Mouse (Mus musculus): ENCODE measurements around the gene Tal1. TPM values are rescaled to one million over a fixed set of nuclear protein-coding genes. Genes with fewer than 3 reads are reported as not detected.

The Tal1 gene
- polyA plus RNA-seq, 1 experiment from 2014 or later, result 0.48 TPM

DNA sequence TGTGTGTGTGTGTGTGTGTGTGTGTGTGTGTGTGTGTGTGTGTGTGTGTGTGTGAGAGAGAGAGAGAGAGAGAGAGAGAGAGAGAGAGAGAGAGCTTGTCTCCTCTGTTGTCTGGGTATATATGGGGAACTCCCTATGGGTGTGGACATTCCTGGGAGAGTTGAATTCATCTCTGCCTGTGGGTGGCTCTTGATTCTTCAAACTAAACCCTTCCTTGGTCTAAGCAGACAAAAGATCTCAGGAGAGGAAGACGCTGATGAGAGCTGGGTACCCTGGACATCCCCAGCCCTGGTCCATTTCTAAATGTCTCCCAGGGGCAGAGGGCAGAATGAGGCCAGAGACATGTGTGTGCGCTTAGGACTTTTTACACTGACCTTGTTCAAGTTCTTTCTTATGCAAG is 37.8 kb downstream of the Tal1 start:
- Histone ChIP-seq H3K4me3 (no peak overlapping the region), H3K36me3 (no peaks in the 10 kb centered on the region), H3K4me2 (replicated peaks) (no peak overlapping the region), H3K27ac (replicated peaks) (no peak overlapping the region), H3K27me3 (peaks cover 27% of the 10 kb centered on the region), H3K9me3 (no peaks in the 10 kb centered on the region), H3K9ac (replicated peaks) (no peak overlapping the region), H3K4me1 (peaks cover 11% of the 10 kb centered on the region)
- 73% methylated on average over 2 of the region's 2 CpGs for WGBS
- no peak for ATAC-seq (replicated peaks)

GRCm38 (mm10) chr4:115095671-115096434 is 39.6 kb downstream of the Tal1 start:
- Histone ChIP-seq H3K4me1 (peaks cover 11% of the 10 kb centered on the region), H3K9ac (replicated peaks) (peak overlapping the region; percentile 38), H3K4me2 (replicated peaks) (peak overlapping the region; percentile 82), H3K9me3 (no peaks in the 10 kb centered on the region), H3K27ac (replicated peaks) (no peak overlapping the region), H3K36me3 (no peaks in the 10 kb centered on the region), H3K27me3 (peaks cover 27% of the 10 kb centered on the region), H3K4me3 (peak overlapping the region; percentile 42)
- under 1% methylated on average over 31 of the region's 31 CpGs for WGBS
- ATAC-seq (replicated peaks), result peak; percentile 62

DNA sequence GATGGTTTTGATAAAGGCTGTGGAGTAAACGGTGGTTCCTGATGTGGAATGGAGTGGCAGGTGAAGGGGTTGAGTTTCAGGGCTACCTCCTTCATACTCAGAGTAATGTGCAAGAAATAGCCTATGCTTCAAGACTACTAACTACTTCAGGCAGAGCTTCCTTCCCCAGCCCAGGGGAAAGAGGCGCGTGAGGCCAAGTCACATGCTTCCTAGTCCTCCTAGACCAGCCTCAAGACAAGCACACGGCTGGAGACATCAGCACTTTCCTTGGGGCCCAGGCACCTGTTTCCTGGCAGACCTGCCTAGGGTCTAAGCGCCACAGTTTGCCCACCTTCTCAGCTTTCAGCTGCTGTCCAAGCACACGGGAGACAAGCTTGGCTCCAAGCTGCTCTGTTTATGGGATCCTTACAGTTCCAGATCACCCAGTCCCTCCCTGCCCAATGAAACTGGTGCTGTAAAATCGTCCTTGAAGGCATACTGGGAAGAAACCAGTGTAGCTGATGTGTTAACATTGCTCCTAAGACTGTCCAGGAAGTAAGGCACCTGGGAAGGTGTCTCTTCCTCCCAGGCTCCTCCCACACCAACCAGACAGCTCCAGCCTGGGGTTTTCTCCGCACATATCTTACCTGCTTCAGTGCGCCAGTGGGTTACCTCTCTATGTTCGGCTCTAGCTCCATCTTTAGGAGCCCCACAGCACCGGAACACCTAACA is 40.4 kb downstream of the Tal1 start:
- Histone ChIP-seq H3K4me1 (peaks cover 11% of the 10 kb centered on the region), H3K27ac (replicated peaks) (no peak overlapping the region), H3K36me3 (no peaks in the 10 kb centered on the region), H3K9me3 (no peaks in the 10 kb centered on the region), H3K9ac (replicated peaks) (no peak overlapping the region), H3K27me3 (peaks cover 27% of the 10 kb centered on the region), H3K4me2 (replicated peaks) (peak overlapping the region; percentile 82; the same call in 1 of the 2 replicates), H3K4me3 (no peak overlapping the region)
- 17% methylated on average over 11 of the region's 11 CpGs for WGBS
- ATAC-seq (replicated peaks), result peak; percentile 30; the same call in 1 of the 2 replicates

DNA sequence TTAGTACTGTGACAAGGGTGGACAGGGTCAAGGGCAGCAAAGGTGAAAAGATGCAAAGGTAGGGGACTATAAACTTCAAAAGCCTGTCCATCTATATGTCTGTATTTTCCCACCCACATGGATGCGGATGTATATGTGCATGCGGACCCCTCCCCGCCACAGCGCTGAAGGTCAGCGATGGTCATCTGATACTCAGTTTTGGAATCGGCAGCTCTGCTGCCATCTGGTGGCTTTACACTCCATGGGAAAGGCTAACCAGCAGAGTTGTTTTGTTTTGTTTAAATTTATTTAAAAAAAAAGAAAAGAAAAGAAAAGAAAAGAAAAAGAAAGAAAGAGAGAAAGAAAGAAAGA is 40.9 kb downstream of the Tal1 start:
- ATAC-seq (replicated peaks), result no peak
- H3K36me3 ChIP-seq, result no peaks in the 10 kb centered on the region
- 1% methylated on average over 6 of the region's 6 CpGs for WGBS
- peaks cover 27% of the 10 kb centered on the region for H3K27me3 ChIP-seq
- H3K27ac ChIP-seq (replicated peaks), result no peak overlapping the region
- peaks cover 11% of the 10 kb centered on the region for H3K4me1 ChIP-seq
- no peak overlapping the region for H3K4me3 ChIP-seq
- H3K9ac ChIP-seq (replicated peaks), result no peak overlapping the region
- peak overlapping the region; percentile 21; the same call in 1 of the 2 replicates for H3K4me2 ChIP-seq (replicated peaks)
- H3K9me3 ChIP-seq, result no peaks in the 10 kb centered on the region

- no peak overlapping the region for H3K9ac ChIP-seq (replicated peaks)
- no peak overlapping the region for H3K27ac ChIP-seq (replicated peaks)
- H3K27me3 ChIP-seq, result peaks cover 9% of the 10 kb centered on the region; the same call in 1 of the 2 replicates
- WGBS, result 35% methylated on average over 6 of the region's 6 CpGs
- ATAC-seq (replicated peaks), result peak; percentile 76
- no peak overlapping the region for H3K4me2 ChIP-seq (replicated peaks)
- no peaks in the 10 kb centered on the region for H3K9me3 ChIP-seq
- no peak overlapping the region for H3K4me3 ChIP-seq
- no peaks in the 10 kb centered on the region for H3K36me3 ChIP-seq
- peaks cover 3% of the 10 kb centered on the region; the same call in 1 of the 2 replicates for H3K4me1 ChIP-seq
Measured at GRCm38 (mm10) chr4:115101682-115102081, 45.5 kb downstream of the Tal1 start.

GRCm38 (mm10) chr4:115103510-115103909 is 47.3 kb downstream of the Tal1 start:
- H3K9ac ChIP-seq (replicated peaks), result no peak overlapping the region
- 64% methylated on average over 4 of the region's 4 CpGs for WGBS
- H3K27me3 ChIP-seq, result no peaks in the 10 kb centered on the region
- H3K4me2 ChIP-seq (replicated peaks), result no peak overlapping the region
- H3K36me3 ChIP-seq, result no peaks in the 10 kb centered on the region
- no peak overlapping the region for H3K4me3 ChIP-seq
- H3K9me3 ChIP-seq, result no peaks in the 10 kb centered on the region
- no peaks in the 10 kb centered on the region for H3K4me1 ChIP-seq
- no peak for ATAC-seq (replicated peaks)
- H3K27ac ChIP-seq (replicated peaks), result no peak overlapping the region

DNA sequence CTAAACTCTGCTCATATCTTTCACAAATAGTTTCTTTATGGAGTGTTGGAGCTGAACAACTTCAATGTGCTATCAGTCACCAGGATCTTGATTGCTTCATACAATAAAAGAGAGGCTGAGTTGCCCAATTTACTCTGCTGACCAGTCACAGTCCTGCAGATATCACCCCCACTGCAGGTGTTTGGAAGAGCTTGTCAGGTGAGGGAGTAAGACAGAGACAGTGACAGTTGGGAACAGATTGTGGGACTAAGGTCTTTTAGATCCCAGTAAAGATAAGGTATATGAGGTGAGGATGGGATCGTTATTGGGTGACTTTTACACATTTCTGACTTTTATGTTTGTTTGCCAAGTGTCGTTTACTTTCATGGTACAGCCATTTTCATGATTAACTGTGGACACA is 54.9 kb downstream of the Tal1 start:
- Histone ChIP-seq H3K9me3 (no peaks in the 10 kb centered on the region), H3K4me1 (no peaks in the 10 kb centered on the region), H3K4me3 (no peak overlapping the region), H3K4me2 (replicated peaks) (no peak overlapping the region), H3K27ac (replicated peaks) (no peak overlapping the region), H3K36me3 (no peaks in the 10 kb centered on the region), H3K9ac (replicated peaks) (no peak overlapping the region), H3K27me3 (peaks cover 7% of the 10 kb centered on the region; the same call in 1 of the 2 replicates)
- no peak for ATAC-seq (replicated peaks)
- 87% methylated on average over 2 of the region's 2 CpGs for WGBS

DNA sequence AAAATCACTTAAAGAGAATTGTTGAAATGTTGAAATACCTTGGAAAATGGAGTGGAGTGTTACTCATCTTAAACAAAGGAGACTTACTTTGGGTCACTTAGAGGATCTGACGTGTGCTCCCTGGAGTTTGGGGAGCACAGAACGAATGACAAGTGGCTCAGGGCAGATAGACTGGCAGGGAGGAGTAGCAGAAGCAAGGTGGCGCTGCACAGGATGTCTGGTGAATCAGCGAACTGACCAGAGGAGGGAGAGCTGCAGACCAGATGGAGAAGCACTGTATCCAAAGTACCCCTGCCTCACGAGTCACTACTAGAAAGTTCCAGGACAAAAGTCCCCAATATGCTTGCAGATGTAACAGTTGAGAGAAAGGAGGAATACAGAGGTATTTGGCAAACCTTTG is 57.0 kb downstream of the Tal1 start:
- no peak for ATAC-seq (replicated peaks)
- Histone ChIP-seq H3K4me3 (no peak overlapping the region), H3K4me1 (no peaks in the 10 kb centered on the region), H3K27ac (replicated peaks) (no peak overlapping the region), H3K4me2 (replicated peaks) (no peak overlapping the region), H3K9me3 (no peaks in the 10 kb centered on the region), H3K36me3 (no peaks in the 10 kb centered on the region), H3K9ac (replicated peaks) (no peak overlapping the region), H3K27me3 (peaks cover 7% of the 10 kb centered on the region; the same call in 1 of the 2 replicates)
- 24% methylated on average over 5 of the region's 5 CpGs for WGBS

DNA sequence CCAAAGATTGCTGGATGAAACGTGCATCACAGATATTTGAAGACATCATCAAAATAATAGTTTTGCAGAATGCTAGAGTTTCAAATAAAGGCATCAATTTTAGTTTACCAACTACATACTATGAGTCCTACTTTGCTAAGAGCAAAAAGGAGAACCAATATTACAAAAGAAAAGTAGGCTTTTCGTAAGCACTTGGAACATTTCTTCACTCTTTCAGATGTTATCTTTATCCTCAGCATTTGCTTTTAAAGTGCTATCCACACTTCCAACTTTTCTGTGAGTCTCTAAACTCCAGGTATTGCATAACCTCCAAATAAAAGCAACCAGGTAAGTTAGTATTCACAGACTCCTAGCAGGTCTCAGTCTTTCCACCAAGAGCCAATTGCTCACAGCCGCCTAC is 63.4 kb downstream of the Tal1 start:
- no peak overlapping the region for H3K4me3 ChIP-seq

DNA sequence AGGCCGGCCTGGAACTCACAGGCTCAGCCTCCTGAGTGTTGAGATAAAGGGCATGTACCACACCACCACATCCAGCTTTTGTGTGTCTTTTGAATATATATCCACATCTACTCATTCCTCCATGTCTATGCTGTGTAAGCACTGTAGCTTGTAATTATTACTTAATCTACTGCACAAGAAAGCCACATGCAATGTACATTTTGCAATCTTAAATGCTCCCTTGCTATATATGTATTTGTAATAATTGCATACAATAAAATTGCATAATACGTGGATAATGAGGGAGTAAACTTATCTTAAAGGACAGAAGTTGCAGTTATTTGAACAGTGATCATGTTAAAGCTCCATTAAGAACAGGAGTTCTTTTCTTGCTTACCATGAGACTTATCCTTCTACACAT is 64.9 kb downstream of the Tal1 start:
- Histone ChIP-seq H3K27me3 (no peaks in the 10 kb centered on the region), H3K9ac (replicated peaks) (no peak overlapping the region), H3K4me3 (no peak overlapping the region), H3K4me1 (no peaks in the 10 kb centered on the region), H3K36me3 (no peaks in the 10 kb centered on the region), H3K4me2 (replicated peaks) (no peak overlapping the region), H3K27ac (replicated peaks) (no peak overlapping the region), H3K9me3 (no peaks in the 10 kb centered on the region)
- WGBS, result 83% methylated on average over 2 of the region's 2 CpGs
- no peak for ATAC-seq (replicated peaks)

More for the DNA sequence above, 63.4 kb downstream of the Tal1 start:
- Histone ChIP-seq H3K4me2 (replicated peaks) (no peak overlapping the region), H3K27me3 (no peaks in the 10 kb centered on the region), H3K9me3 (no peaks in the 10 kb centered on the region), H3K27ac (replicated peaks) (no peak overlapping the region), H3K9ac (replicated peaks) (no peak overlapping the region), H3K4me1 (no peaks in the 10 kb centered on the region), H3K36me3 (no peaks in the 10 kb centered on the region)
- no peak for ATAC-seq (replicated peaks)
- 81% methylated on average over 3 of the region's 3 CpGs for WGBS

Measured in forebrain, embryonic 15.5 days (tissue).